Mouse (Mus musculus): Measurements from ENCODE around the gene Cabin1. TPM values are rescaled to one million over a fixed set of nuclear protein-coding genes. Genes with fewer than 3 reads are reported as not detected.

Gene Cabin1
- polyA plus RNA-seq, 1 experiment: 39.0 TPM

GRCm38 (mm10) chr10:75667115-75667910, 96.8 kb downstream of the Cabin1 start:
- TF ChIP-seq POLR2A (IDR thresholded peaks at IDR 0.05; ENCODE audit: low read depth, low read length): peak; percentile 47; the same call in 1 of the 2 replicates
- TF ChIP-seq CTCF (IDR thresholded peaks at IDR 0.05; ENCODE audit: extremely low read depth, insufficient read length, insufficient replicate concordance, low read depth, low read length): no peak
- H3K4me1 ChIP-seq (ENCODE audit: control insufficient read depth, insufficient read depth, insufficient read length, low read length): peaks cover 7% of the 10 kb centered on the region
- H3K27ac ChIP-seq (ENCODE audit: insufficient read depth, low read depth, low read length): peak overlapping the region; percentile 60
- H3K36me3 ChIP-seq (ENCODE audit: control insufficient read depth, insufficient read depth, low read length): peaks cover 3% of the 10 kb centered on the region; the same call in 1 of the 2 replicates
- H3K4me3 ChIP-seq (ENCODE audit: low read depth, low read length): peak overlapping the region; percentile 85
- 4% methylated on average over 63 of the region's 63 CpGs for WGBS
- no peaks in the 10 kb centered on the region for H3K27me3 ChIP-seq (ENCODE audit: control insufficient read depth, insufficient read depth, low read length)

- Histone ChIP-seq H3K36me3 (ENCODE audit: control insufficient read depth, insufficient read depth, low read length) (peaks cover 8% of the 10 kb centered on the region; the same call in 1 of the 2 replicates), H3K4me1 (ENCODE audit: control insufficient read depth, insufficient read depth, insufficient read length, low read length) (peaks cover 7% of the 10 kb centered on the region), H3K27me3 (ENCODE audit: control insufficient read depth, insufficient read depth, low read length) (no peaks in the 10 kb centered on the region), H3K27ac (ENCODE audit: insufficient read depth, low read depth, low read length) (no peak overlapping the region), H3K4me3 (ENCODE audit: low read depth, low read length) (peak overlapping the region; percentile 85)
- 63% methylated on average over 4 of the region's 4 CpGs for WGBS
- TF ChIP-seq CTCF (IDR thresholded peaks at IDR 0.05; ENCODE audit: extremely low read depth, insufficient read length, insufficient replicate concordance, low read depth, low read length) (no peak), POLR2A (IDR thresholded peaks at IDR 0.05; ENCODE audit: low read depth, low read length) (no peak)
These were observed 97.6 kb downstream of the Cabin1 start for GRCm38 (mm10) chr10:75666451-75667030.

GRCm38 (mm10) chr10:75664673-75665270, 99.4 kb downstream of the Cabin1 start:
- Histone ChIP-seq H3K27ac (ENCODE audit: insufficient read depth, low read depth, low read length) (no peak overlapping the region), H3K4me3 (ENCODE audit: low read depth, low read length) (no peak overlapping the region), H3K4me1 (ENCODE audit: control insufficient read depth, insufficient read depth, insufficient read length, low read length) (peaks cover 7% of the 10 kb centered on the region), H3K27me3 (ENCODE audit: control insufficient read depth, insufficient read depth, low read length) (no peaks in the 10 kb centered on the region), H3K36me3 (ENCODE audit: control insufficient read depth, insufficient read depth, low read length) (peaks cover 11% of the 10 kb centered on the region)
- TF ChIP-seq POLR2A (IDR thresholded peaks at IDR 0.05; ENCODE audit: low read depth, low read length) (no peak), CTCF (IDR thresholded peaks at IDR 0.05; ENCODE audit: extremely low read depth, insufficient read length, insufficient replicate concordance, low read depth, low read length) (no peak)
- WGBS: 87% methylated on average over 6 of the region's 6 CpGs

GRCm38 (mm10) chr10:75662575-75662974, 101.6 kb downstream of the Cabin1 start:
- no peak overlapping the region for H3K4me3 ChIP-seq (ENCODE audit: low read depth, low read length)
- peaks cover 16% of the 10 kb centered on the region for H3K36me3 ChIP-seq (ENCODE audit: control insufficient read depth, insufficient read depth, low read length)
- TF ChIP-seq POLR2A (IDR thresholded peaks at IDR 0.05; ENCODE audit: low read depth, low read length) (no peak), CTCF (IDR thresholded peaks at IDR 0.05; ENCODE audit: extremely low read depth, insufficient read length, insufficient replicate concordance, low read depth, low read length) (no peak)
- 91% methylated on average over 4 of the region's 4 CpGs for WGBS
- H3K27ac ChIP-seq (ENCODE audit: insufficient read depth, low read depth, low read length): no peak overlapping the region
- peaks cover 3% of the 10 kb centered on the region; the same call in 1 of the 2 replicates for H3K4me1 ChIP-seq (ENCODE audit: control insufficient read depth, insufficient read depth, insufficient read length, low read length)
- no peaks in the 10 kb centered on the region for H3K27me3 ChIP-seq (ENCODE audit: control insufficient read depth, insufficient read depth, low read length)

GRCm38 (mm10) chr10:75661876-75662275, 102.3 kb downstream of the Cabin1 start:
- H3K4me3 ChIP-seq (ENCODE audit: low read depth, low read length): no peak overlapping the region
- H3K36me3 ChIP-seq (ENCODE audit: control insufficient read depth, insufficient read depth, low read length): peaks cover 23% of the 10 kb centered on the region
- TF ChIP-seq POLR2A (IDR thresholded peaks at IDR 0.05; ENCODE audit: low read depth, low read length): no peak
- no peak for TF ChIP-seq CTCF (IDR thresholded peaks at IDR 0.05; ENCODE audit: extremely low read depth, insufficient read length, insufficient replicate concordance, low read depth, low read length)
- 94% methylated on average over 3 of the region's 3 CpGs for WGBS
- peaks cover under 1% of the 10 kb centered on the region; the same call in 1 of the 2 replicates for H3K4me1 ChIP-seq (ENCODE audit: control insufficient read depth, insufficient read depth, insufficient read length, low read length)
- no peaks in the 10 kb centered on the region for H3K27me3 ChIP-seq (ENCODE audit: control insufficient read depth, insufficient read depth, low read length)
- no peak overlapping the region for H3K27ac ChIP-seq (ENCODE audit: insufficient read depth, low read depth, low read length)

- Histone ChIP-seq H3K36me3 (ENCODE audit: control insufficient read depth, insufficient read depth, low read length) (peaks cover 28% of the 10 kb centered on the region), H3K4me3 (ENCODE audit: low read depth, low read length) (no peak overlapping the region), H3K4me1 (ENCODE audit: control insufficient read depth, insufficient read depth, insufficient read length, low read length) (no peaks in the 10 kb centered on the region; the same call in 1 of the 2 replicates), H3K27ac (ENCODE audit: insufficient read depth, low read depth, low read length) (no peak overlapping the region), H3K27me3 (ENCODE audit: control insufficient read depth, insufficient read depth, low read length) (no peaks in the 10 kb centered on the region)
- TF ChIP-seq CTCF (IDR thresholded peaks at IDR 0.05; ENCODE audit: extremely low read depth, insufficient read length, insufficient replicate concordance, low read depth, low read length) (no peak), POLR2A (IDR thresholded peaks at IDR 0.05; ENCODE audit: low read depth, low read length) (no peak)
- WGBS: 90% methylated on average over 6 of the region's 6 CpGs
These were observed 102.8 kb downstream of the Cabin1 start for GRCm38 (mm10) chr10:75661381-75661780.

GRCm38 (mm10) chr10:75657772-75658171, 106.4 kb downstream of the Cabin1 start:
- Histone ChIP-seq H3K27me3 (ENCODE audit: control insufficient read depth, insufficient read depth, low read length) (no peaks in the 10 kb centered on the region), H3K27ac (ENCODE audit: insufficient read depth, low read depth, low read length) (no peak overlapping the region), H3K4me3 (ENCODE audit: low read depth, low read length) (no peak overlapping the region), H3K36me3 (ENCODE audit: control insufficient read depth, insufficient read depth, low read length) (peaks cover 53% of the 10 kb centered on the region), H3K4me1 (ENCODE audit: control insufficient read depth, insufficient read depth, insufficient read length, low read length) (peaks cover 7% of the 10 kb centered on the region)
- WGBS: 97% methylated on average over 7 of the region's 7 CpGs
- TF ChIP-seq POLR2A (IDR thresholded peaks at IDR 0.05; ENCODE audit: low read depth, low read length) (no peak), CTCF (IDR thresholded peaks at IDR 0.05; ENCODE audit: extremely low read depth, insufficient read length, insufficient replicate concordance, low read depth, low read length) (no peak)
